Mouse (Mus musculus) embryonic fibroblast, embryonic 13.5 days (primary cell): ENCODE results near the gene Mast3.

Experiments used
- CTCF ChIP-seq: IDR thresholded peaks from 2 replicates; pipeline ENCODE4 v1.5.1; 2011; ENCODE audit warnings: mild to moderate bottlenecking, control low read depth, low read length, moderate library complexity, borderline replicate concordance; ENCODE audit not compliant: insufficient read depth
- POLR2A ChIP-seq: IDR thresholded peaks from 2 replicates; pipeline ENCODE4 v1.6.1; 2011; ENCODE audit warnings: low read depth, mild to moderate bottlenecking, control low read depth, low read length, moderate library complexity

DNA sequence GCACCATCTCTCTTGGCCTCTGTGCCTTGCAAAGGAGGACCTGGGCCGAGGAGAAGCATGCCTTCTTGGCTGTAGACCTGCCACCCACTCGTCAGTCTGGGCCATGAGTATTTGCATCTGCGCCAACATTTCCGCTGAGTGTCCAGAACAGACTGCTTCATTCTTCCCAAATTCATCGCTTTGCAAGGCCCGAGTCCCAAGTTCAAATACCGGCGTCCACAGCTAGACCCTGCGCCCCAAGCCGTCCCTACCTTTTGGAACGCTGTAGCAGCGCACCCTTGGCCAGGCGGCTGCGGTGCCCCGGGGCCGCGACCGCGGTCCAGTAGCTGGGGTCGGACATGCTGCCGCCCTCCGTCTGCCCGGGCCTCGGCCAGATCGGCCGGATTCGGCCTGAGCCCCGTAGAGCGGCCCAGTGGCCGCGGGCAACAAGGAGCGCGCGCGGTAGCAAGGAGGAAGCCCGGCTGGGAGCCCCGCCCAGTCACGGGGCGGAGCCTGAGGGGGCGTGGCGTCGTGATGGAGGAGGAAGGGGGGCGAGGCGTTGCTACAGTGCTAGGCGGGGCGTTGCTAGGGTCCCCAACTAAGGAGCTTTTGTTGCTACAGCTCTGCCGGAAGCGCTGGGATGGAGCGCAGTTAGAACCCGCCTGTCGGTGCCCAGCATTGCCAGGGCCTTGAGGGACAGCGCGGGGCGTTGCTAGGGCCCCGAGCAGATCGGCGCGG is 12.7 kb downstream of the Mast3 start:
- TF ChIP-seq POLR2A: peak; percentile 85
- no peak for TF ChIP-seq CTCF
